8 mouse cellular contexts compared by ENCODE assay signal in the genomic region with DNA sequence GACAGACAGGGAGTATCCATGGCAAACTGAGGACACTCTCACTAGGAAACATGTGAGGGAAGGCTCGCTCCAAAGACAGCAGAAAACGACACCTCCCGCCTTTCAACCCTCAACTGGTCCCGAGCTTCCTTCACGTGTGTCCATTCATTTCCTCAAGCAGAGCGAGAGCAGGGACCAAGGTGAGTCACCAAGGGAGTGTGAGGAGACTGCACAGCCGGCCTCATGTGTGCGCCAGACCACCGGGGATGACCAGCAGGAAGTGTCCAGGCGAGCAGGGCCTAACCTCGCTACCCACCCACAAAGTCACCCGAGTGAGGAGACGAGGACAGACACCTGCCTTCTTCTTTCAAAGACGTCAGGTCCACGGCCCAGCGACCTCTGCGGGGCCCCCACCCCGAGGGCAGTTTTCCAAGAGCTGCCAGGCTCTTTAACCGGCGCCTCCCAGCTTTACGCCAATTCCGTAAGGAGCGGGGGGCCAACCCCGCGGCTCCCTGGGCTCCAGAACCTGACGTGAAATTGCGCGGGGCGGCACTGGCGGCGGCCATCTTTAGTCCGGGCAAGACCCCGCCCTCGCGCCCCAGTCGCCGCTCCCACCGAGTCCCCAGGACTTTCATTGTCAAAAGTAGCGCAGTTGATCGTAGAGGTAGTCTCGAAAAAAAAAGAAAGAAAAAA. TPM values are rescaled to one million over a fixed set of nuclear protein-coding genes. Genes with fewer than 3 reads are reported as not detected.
DNase-seq lines count a peak whose midpoint lies in the region; ATAC-seq and TF ChIP-seq lines count a peak whose summit lies in the region.

No protein-coding gene starts in this region.

- peak; percentile 43 for ATAC-seq in G1E (ENCODE audit: extremely low read depth, insufficient number of reproducible peaks, low FRiP score, poor library complexity, severe bottlenecking)
- peak; percentile 81 for ATAC-seq in heart, embryonic 16.5 days (replicated peaks; ENCODE audit: extremely low read depth, insufficient read depth, low FRiP score)
- peak; percentile 79 for ATAC-seq in liver, embryonic 14.5 days (ENCODE audit: insufficient read depth)
- ATAC-seq in neural tube, embryonic 11.5 days (ENCODE audit: insufficient read depth, low FRiP score, low TSS enrichment), result peak; percentile 86

- H3K36me3 ChIP-seq in G1E (replicated peaks), result peaks cover 6% of the 10 kb centered on the region
- no peaks in the 10 kb centered on the region for H3K36me3 ChIP-seq in heart, embryonic 16.5 days (ENCODE audit: control insufficient read depth, insufficient read depth)
- no peaks in the 10 kb centered on the region for H3K36me3 ChIP-seq in liver, embryonic 14.5 days (replicated peaks; ENCODE audit: control insufficient read depth, insufficient read depth, low read depth)
- no peaks in the 10 kb centered on the region for H3K36me3 ChIP-seq in neural tube, embryonic 11.5 days (ENCODE audit: control insufficient read depth, insufficient read depth, low read length)

- H3K4me3 ChIP-seq in G1E (ENCODE audit: low read depth, low read length), result peak overlapping the region; percentile 89
- peak overlapping the region; percentile 100 for H3K4me3 ChIP-seq in heart, embryonic 16.5 days (ENCODE audit: low read length)
- peak overlapping the region; percentile 95 to 96 for H3K4me3 ChIP-seq in liver, embryonic 14.5 days (ENCODE audit: insufficient read depth in 1 of 2, low read depth in 2 of 2, low read length in 2 of 2)
- peak overlapping the region; percentile 97 for H3K4me3 ChIP-seq in neural tube, embryonic 11.5 days (ENCODE audit: low read depth, low read length)

- peak overlapping the region; percentile 85 for H3K4me2 ChIP-seq in heart, embryonic 16.5 days (ENCODE audit: low read depth, low read length)
- peak overlapping the region; percentile 86 for H3K4me2 ChIP-seq in liver, embryonic 14.5 days (ENCODE audit: low read depth)
- H3K4me2 ChIP-seq in neural tube, embryonic 11.5 days (ENCODE audit: low read depth), result peak overlapping the region; percentile 52

- H3K27ac ChIP-seq in heart, embryonic 16.5 days (ENCODE audit: low read length), result peak overlapping the region; percentile 99
- H3K27ac ChIP-seq in liver, embryonic 14.5 days, result peak overlapping the region; percentile 92
- peak overlapping the region; percentile 99 for H3K27ac ChIP-seq in neural tube, embryonic 11.5 days (ENCODE audit: low read depth, low read length)

- no peak for TF ChIP-seq CTCF in G1E (IDR thresholded peaks at IDR 0.05; ENCODE audit: low read depth, low read length)
- TF ChIP-seq CTCF in liver, embryonic 14.5 days (IDR thresholded peaks at IDR 0.05; ENCODE audit: low read depth), result no peak

- H3K9ac ChIP-seq in heart, embryonic 16.5 days (ENCODE audit: low read length), result peak overlapping the region; percentile 100
- H3K9ac ChIP-seq in liver, embryonic 14.5 days (replicated peaks), result peak overlapping the region; percentile 98
- peak overlapping the region; percentile 96 for H3K9ac ChIP-seq in neural tube, embryonic 11.5 days (ENCODE audit: low read length)

- TF ChIP-seq EP300 in liver, embryonic 14.5 days (IDR thresholded peaks at IDR 0.05; ENCODE audit: low read depth), result no peak

- no peaks in the 10 kb centered on the region for H3K27me3 ChIP-seq in G1E (ENCODE audit: insufficient read depth, low read length)
- no peaks in the 10 kb centered on the region for H3K27me3 ChIP-seq in heart, embryonic 16.5 days (ENCODE audit: control insufficient read depth, insufficient read depth, low read length)
- H3K27me3 ChIP-seq in liver, embryonic 14.5 days (ENCODE audit: control insufficient read depth, insufficient read depth, low read length), result no peaks in the 10 kb centered on the region
- H3K27me3 ChIP-seq in neural tube, embryonic 11.5 days (ENCODE audit: control insufficient read depth, insufficient read depth, low read length), result no peaks in the 10 kb centered on the region

- H3K9me3 ChIP-seq in G1E (replicated peaks), result no peaks in the 10 kb centered on the region
- H3K9me3 ChIP-seq in heart, embryonic 16.5 days (replicated peaks; ENCODE audit: control insufficient read depth, low read length), result no peaks in the 10 kb centered on the region
- H3K9me3 ChIP-seq in liver, embryonic 14.5 days (ENCODE audit: control insufficient read depth, low read length), result no peaks in the 10 kb centered on the region
- H3K9me3 ChIP-seq in neural tube, embryonic 11.5 days (ENCODE audit: control insufficient read depth, low read length), result no peaks in the 10 kb centered on the region

- WGBS in heart, embryonic 16.5 days, result under 1% methylated on average over 41 of the region's 41 CpGs
- 0% methylated on average over 41 of the region's 41 CpGs for WGBS in liver, embryonic 14.5 days (ENCODE audit: insufficient replicate concordance)
- 0% methylated on average over 41 of the region's 41 CpGs for WGBS in neural tube, embryonic 11.5 days

- peak; percentile 75 for DNase-seq in G1E (ENCODE audit: low spot score)
- peak; percentile 73 for DNase-seq in c-Kit-positive CD71-positive TER-119-negative erythroid progenitor cells, embryonic 14.5 days (ENCODE audit: low read depth)
- peak; percentile 62 for DNase-seq in fibroblast of lung, adult 2 months (ENCODE audit: low read depth)
- peak; percentile 93 for DNase-seq in kidney, postnatal 14 days
- peak; percentile 74 to 78 (median 76) for DNase-seq in liver, embryonic 14.5 days (ENCODE audit: low read depth in 3 of 3, low spot score in 3 of 3)
- peak; percentile 91 for DNase-seq in neural tube, embryonic 11.5 days (ENCODE audit: low spot score)
- peak; percentile 87 for DNase-seq in thymus, postnatal 14 days

- H3K4me1 ChIP-seq in G1E (ENCODE audit: insufficient read depth, low read depth, low read length), result peaks cover 22% of the 10 kb centered on the region
- H3K4me1 ChIP-seq in heart, embryonic 16.5 days (ENCODE audit: control insufficient read depth, insufficient read depth, low read length), result peaks cover 22% of the 10 kb centered on the region
- H3K4me1 ChIP-seq in liver, embryonic 14.5 days (replicated peaks; ENCODE audit: control insufficient read depth in 2 of 2, insufficient read depth in 2 of 2, low read length in 1 of 2), result peaks cover 10 to 13% of the 10 kb centered on the region in 2 experiments
- H3K4me1 ChIP-seq in neural tube, embryonic 11.5 days (ENCODE audit: control insufficient read depth, insufficient read depth, low read length), result peaks cover 7% of the 10 kb centered on the region

RNA-seq across cellular contexts. Expression of gene Sept7, which starts 0.5 kb away (rescaled TPM):
- total RNA-seq in G1E (2014; fragmentation: Nextera tagmentation), result 230 and 241 TPM in 2 replicates
- total RNA-seq in G1E (2017), result 310 and 352 TPM in 2 replicates
- 11.4 and 12.9 TPM in 2 replicates for polyA plus RNA-seq in G1E (2012)
- polyA plus RNA-seq in heart, embryonic 16.5 days (2015; fragmentation: Nextera tagmentation; extraction: Ambion mirVana), result 228 and 273 TPM in 2 replicates
- 17.9 and 32.6 TPM in 2 replicates for polyA plus RNA-seq in liver, embryonic 14.5 days (2012; rRNA removed)
- polyA plus RNA-seq in liver, embryonic 14.5 days (2014; fragmentation: Nextera tagmentation; extraction: Ambion mirVana), result 86.3 and 92.0 TPM in 2 replicates
- 305 and 311 TPM in 2 replicates for polyA plus RNA-seq in neural tube, embryonic 11.5 days (2014; fragmentation: Nextera tagmentation; extraction: Ambion mirVana)

Comparison
In these comparisons a context has a peak if more than half of its experiments do, and no peak if none do; other contexts are left out.
1. Peak in every context shown above with its lines: DNase-seq, ATAC-seq, H3K4me3 ChIP-seq and H3K27ac ChIP-seq.